Mouse (Mus musculus): Measurements from ENCODE around the gene Pde4d. TPM values are rescaled to one million over a fixed set of nuclear protein-coding genes. Genes with fewer than 3 reads are reported as not detected.

The Pde4d gene
- total and polyA plus RNA-seq, 3 experiments: 18.5 to 18.8 TPM; not detected in 1

GRCm38 (mm10) chr13:109841140-109841822, 1391.5 kb downstream of the Pde4d start:
- H3K9ac ChIP-seq (ENCODE audit: control insufficient read depth, low read depth, low read length, poor library complexity, severe bottlenecking): no peak overlapping the region
- no peaks in the 10 kb centered on the region for H3K9me3 ChIP-seq (replicated peaks; ENCODE audit: insufficient read depth, low read length)
- TF ChIP-seq GATA1 (IDR thresholded peaks at IDR 0.05; ENCODE audit: low read depth, low read length) (no peak), E2F4 (IDR thresholded peaks at IDR 0.05; ENCODE audit: borderline replicate concordance, low read depth, low read length) (no peak), HCFC1 (IDR thresholded peaks at IDR 0.05; ENCODE audit: low read depth, low read length) (no peak), MEF2A (IDR thresholded peaks at IDR 0.05; ENCODE audit: extremely low read depth, insufficient replicate concordance, low read depth, low read length, poor library complexity, severe bottlenecking) (no peak), CTCF (IDR thresholded peaks at IDR 0.05 in 2 of 3, conservative IDR thresholded peaks at IDR 0.05 in 1 of 3; ENCODE audit: control insufficient read depth in 1 of 3, insufficient read depth in 1 of 3, low read depth in 2 of 3, low read length in 3 of 3, poor library complexity in 1 of 3, severe bottlenecking in 1 of 3) (no peak), CHD1 (IDR thresholded peaks at IDR 0.05; ENCODE audit: low read depth, low read length) (no peak), GABPA (IDR thresholded peaks at IDR 0.05; ENCODE audit: low read depth, low read length) (no peak), TCF12 (IDR thresholded peaks at IDR 0.05; ENCODE audit: low read depth, low read length) (no peak), MAFK (IDR thresholded peaks at IDR 0.05; ENCODE audit: borderline replicate concordance, low read depth, low read length) (no peak), RAD21 (IDR thresholded peaks at IDR 0.05; ENCODE audit: low read depth, low read length) (no peak), POLR2A (IDR thresholded peaks at IDR 0.05; ENCODE audit: control insufficient read depth in 1 of 2, insufficient read depth in 1 of 2, low read depth in 1 of 2, low read length in 2 of 2, poor library complexity in 1 of 2) (no peak), MYB (IDR thresholded peaks at IDR 0.05; ENCODE audit: low read depth, low read length) (no peak), SIN3A (IDR thresholded peaks at IDR 0.05; ENCODE audit: low read length) (no peak), TBP (IDR thresholded peaks at IDR 0.05; ENCODE audit: low read depth, low read length) (no peak)
- no peaks in the 10 kb centered on the region for H3K4me1 ChIP-seq (ENCODE audit: control insufficient read depth in 1 of 2, insufficient read depth in 2 of 2, low read length in 2 of 2)
- H3K4me3 ChIP-seq (ENCODE audit: control insufficient read depth in 1 of 2, insufficient read depth in 1 of 2, low read depth in 2 of 2, low read length in 2 of 2): no peak overlapping the region
- no peaks in the 10 kb centered on the region for H3K27me3 ChIP-seq (ENCODE audit: control insufficient read depth in 1 of 2, insufficient read depth in 2 of 2, low read length in 2 of 2)
- H3K79me2 ChIP-seq (ENCODE audit: control insufficient read depth, insufficient read depth, low read length, poor library complexity): peaks cover 4% of the 10 kb centered on the region; the same call in 1 of the 2 replicates
- no peaks in the 10 kb centered on the region; a peak in 1 of 4 replicates for H3K36me3 ChIP-seq (ENCODE audit: control insufficient read depth in 1 of 2, insufficient read depth in 2 of 2, low read length in 2 of 2)
- DNase-seq (ENCODE audit: low read depth, low spot score): no peak
- H3K27ac ChIP-seq (ENCODE audit: control insufficient read depth, low read depth, low read length): no peak overlapping the region

GRCm38 (mm10) chr13:109842982-109843381, 1393.2 kb downstream of the Pde4d start:
- no peaks in the 10 kb centered on the region for H3K9me3 ChIP-seq (replicated peaks; ENCODE audit: insufficient read depth, low read length)
- H3K4me1 ChIP-seq (ENCODE audit: control insufficient read depth in 1 of 2, insufficient read depth in 2 of 2, low read length in 2 of 2): no peaks in the 10 kb centered on the region
- no peak overlapping the region for H3K9ac ChIP-seq (ENCODE audit: control insufficient read depth, low read depth, low read length, poor library complexity, severe bottlenecking)
- H3K79me2 ChIP-seq (ENCODE audit: control insufficient read depth, insufficient read depth, low read length, poor library complexity): peaks cover 2% of the 10 kb centered on the region; the same call in 1 of the 2 replicates
- no peak overlapping the region for H3K4me3 ChIP-seq (ENCODE audit: control insufficient read depth in 1 of 2, insufficient read depth in 1 of 2, low read depth in 2 of 2, low read length in 2 of 2)
- DNase-seq (ENCODE audit: low read depth, low spot score): no peak
- no peak for TF ChIP-seq ZNF384 (IDR thresholded peaks at IDR 0.05; ENCODE audit: low read depth, low read length)
- TF ChIP-seq SMC3 (IDR thresholded peaks at IDR 0.05; ENCODE audit: low read depth, low read length): no peak
- TF ChIP-seq MYC (IDR thresholded peaks at IDR 0.05; ENCODE audit: low read depth, low read length): no peak
- no peak for TF ChIP-seq MEF2A (IDR thresholded peaks at IDR 0.05; ENCODE audit: extremely low read depth, insufficient replicate concordance, low read depth, low read length, poor library complexity, severe bottlenecking)
- TF ChIP-seq POLR2AphosphoS2 (IDR thresholded peaks at IDR 0.05; ENCODE audit: low read length): no peak
- no peak for TF ChIP-seq USF1 (IDR thresholded peaks at IDR 0.05; ENCODE audit: low read depth, low read length)
- H3K27ac ChIP-seq (ENCODE audit: control insufficient read depth, low read depth, low read length): no peak overlapping the region
- no peaks in the 10 kb centered on the region; a peak in 2 of 4 replicates for H3K36me3 ChIP-seq (ENCODE audit: control insufficient read depth in 1 of 2, insufficient read depth in 2 of 2, low read length in 2 of 2)
- H3K27me3 ChIP-seq (ENCODE audit: control insufficient read depth in 1 of 2, insufficient read depth in 2 of 2, low read length in 2 of 2): no peaks in the 10 kb centered on the region

All from MEL (cell line).